Mouse (Mus musculus) 3134 (cell line): ENCODE data around the gene Xrcc4.

Experiments
- DNase-seq: peaks from one replicate; pipeline ENCODE4 v3.0.0-alpha.2; 2011; ENCODE audit warnings: low spot score; ENCODE audit not compliant: insufficient read length; ENCODE audit errors: extremely low read depth

Xrcc4 gene

GRCm38 (mm10) chr13:89968671-89969070, 120.7 kb downstream of the Xrcc4 start:
- DNase-seq: no peak

DNA sequence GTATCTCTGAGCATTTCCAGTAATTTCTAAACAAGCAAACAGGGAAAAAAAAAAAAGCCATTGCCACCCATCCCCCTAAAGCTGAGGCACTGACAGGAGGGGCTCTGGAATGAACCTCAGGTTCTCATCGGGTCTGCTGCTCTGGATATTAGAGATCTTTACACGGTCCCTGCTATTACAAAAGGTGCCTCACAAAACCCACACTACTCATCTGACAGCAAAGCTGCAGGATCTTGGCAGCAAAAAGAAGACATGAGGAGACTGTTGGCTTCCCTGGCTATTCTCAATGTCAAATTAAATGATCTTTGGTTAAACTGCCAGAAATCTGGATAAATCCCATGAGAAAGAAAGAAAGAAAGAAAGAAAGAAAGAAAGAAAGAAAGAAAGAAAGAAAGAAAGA, 145.1 kb downstream of the Xrcc4 start:
- DNase-seq: no peak

DNA sequence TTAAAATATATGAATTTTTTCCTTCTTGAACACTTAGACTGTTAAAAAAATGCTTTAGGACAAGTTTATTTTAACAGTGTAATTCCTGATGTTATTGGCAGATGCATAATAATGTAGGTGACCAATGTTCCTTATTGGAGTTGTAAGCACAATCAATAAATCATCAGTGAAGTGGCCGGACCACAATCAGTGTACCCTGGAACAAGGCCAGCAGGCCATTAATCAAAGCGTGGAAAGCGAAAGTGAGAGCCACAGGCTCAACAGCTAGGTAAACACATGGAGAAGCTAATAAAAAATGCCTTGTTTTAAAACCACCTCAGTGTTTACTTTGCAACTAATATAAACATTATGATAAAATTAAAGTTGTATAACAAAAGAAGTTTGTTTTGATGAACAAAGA, 159.9 kb downstream of the Xrcc4 start:
- peak; percentile 4 for DNase-seq

DNA sequence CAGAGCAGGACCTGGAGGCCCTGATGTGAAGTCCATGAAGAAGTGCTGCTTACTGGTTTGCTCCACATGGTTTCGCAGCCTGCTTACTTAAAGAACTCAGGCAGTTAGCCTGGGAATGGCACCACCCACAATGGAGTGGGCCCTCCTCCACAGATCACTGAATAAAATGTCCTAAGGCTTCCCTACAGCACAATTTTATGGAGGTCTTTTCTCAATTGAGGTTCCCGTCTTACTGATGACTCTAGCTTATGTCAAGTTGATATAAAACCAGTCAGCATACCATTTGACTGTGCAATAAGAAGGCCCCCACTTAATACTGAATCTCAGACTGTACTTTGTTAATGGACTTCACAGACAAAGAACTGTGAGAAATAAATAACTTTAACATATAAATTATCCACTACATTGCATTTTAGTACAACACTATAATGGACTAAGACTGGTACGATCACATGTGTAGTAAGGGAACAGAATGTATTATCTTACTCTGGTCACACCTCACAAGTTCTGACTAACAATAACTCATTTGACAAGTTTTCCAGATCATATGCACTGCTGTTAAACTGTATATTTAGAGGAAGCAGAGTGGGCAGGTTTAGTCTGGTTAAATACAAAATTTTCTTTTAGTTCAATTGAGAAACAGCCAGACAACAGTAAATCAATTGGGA, 170.5 kb downstream of the Xrcc4 start:
- no peak for DNase-seq

- no peak for DNase-seq
Observed at GRCm38 (mm10) chr13:89914332-89914731, 175.1 kb downstream of the Xrcc4 start.

DNA sequence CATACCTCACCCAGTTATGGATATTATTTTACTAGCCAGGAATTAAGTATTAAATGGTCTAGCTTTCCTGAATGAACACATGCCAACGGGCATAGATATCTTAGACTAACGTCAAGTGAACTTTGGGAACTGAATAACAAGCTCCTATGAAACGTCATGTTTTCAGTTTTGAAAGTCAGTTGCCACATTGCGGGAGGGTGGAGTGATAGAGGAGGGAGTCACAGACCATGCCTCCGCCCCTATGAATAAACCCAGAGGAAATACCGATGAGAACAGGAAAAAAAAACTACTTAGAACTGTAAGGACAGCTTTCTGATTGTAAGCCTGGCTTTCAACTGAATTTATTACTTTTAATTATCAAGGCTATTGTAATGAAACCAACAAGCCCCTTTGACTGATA, 175.5 kb downstream of the Xrcc4 start:
- DNase-seq: no peak

- no peak for DNase-seq
Observed at GRCm38 (mm10) chr13:89906120-89906519, 183.3 kb downstream of the Xrcc4 start.

DNA sequence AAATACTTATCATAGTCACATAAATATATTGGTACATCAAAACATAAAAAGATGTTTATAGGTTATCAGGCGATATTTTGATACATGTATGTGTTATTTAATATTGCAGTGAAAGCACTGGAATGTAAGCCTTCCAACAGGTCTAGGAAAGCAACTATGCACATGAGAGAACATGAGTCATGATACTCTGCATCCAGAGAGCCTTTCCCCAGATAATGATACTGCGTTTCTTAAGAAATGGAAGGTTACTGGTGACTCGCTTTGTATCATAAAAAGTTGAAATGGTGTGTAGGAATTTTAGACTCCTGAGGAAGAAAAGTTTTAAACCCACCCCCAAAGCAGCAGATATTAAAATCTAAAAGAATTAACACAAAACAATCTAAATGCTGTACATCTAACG, 190.3 kb downstream of the Xrcc4 start:
- DNase-seq: no peak

DNA sequence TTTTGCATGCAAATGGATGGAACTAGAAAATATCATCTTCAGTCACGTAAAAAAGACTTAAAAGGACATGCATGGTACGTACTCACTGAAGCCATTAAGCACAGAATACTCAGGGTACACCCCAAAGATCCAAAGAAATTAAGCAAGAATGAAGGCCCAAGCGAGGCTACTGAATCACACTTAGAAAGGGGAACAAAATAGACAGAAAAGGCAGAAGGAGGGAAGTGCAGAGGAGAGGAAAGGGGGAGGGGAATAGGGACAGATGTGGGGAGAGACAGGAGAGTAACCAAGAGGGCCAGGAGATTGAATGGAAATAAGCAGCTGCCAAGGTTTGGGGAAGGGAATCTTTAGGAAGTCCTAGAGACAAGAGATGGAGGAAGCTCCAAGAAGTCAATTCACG, 197.3 kb downstream of the Xrcc4 start:
- DNase-seq: no peak

DNA sequence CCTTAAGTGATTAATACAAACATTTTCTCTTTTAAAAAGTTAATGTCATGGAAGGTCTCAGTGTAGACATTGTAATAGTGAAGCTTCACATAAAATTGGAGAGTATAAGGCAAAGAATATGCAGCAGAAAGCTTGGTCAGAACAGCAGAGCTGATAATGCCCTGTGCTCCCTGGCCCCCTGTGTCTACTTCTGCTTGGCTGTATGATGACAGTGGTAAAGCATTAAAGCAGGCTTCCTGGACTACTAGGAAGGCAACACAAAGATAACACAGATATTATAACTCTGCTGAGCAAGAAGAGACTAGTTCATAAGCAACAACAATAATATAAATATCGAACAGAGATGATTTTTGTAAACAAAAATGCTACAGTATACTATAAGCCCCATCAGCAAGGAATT, 199.2 kb downstream of the Xrcc4 start:
- DNase-seq: no peak

GRCm38 (mm10) chr13:89889074-89889473, 200.3 kb downstream of the Xrcc4 start:
- DNase-seq: peak; percentile 59

- no peak for DNase-seq
Observed at GRCm38 (mm10) chr13:89883523-89883922, 205.9 kb downstream of the Xrcc4 start.

GRCm38 (mm10) chr13:89881281-89881680, 208.1 kb downstream of the Xrcc4 start:
- no peak for DNase-seq

DNA sequence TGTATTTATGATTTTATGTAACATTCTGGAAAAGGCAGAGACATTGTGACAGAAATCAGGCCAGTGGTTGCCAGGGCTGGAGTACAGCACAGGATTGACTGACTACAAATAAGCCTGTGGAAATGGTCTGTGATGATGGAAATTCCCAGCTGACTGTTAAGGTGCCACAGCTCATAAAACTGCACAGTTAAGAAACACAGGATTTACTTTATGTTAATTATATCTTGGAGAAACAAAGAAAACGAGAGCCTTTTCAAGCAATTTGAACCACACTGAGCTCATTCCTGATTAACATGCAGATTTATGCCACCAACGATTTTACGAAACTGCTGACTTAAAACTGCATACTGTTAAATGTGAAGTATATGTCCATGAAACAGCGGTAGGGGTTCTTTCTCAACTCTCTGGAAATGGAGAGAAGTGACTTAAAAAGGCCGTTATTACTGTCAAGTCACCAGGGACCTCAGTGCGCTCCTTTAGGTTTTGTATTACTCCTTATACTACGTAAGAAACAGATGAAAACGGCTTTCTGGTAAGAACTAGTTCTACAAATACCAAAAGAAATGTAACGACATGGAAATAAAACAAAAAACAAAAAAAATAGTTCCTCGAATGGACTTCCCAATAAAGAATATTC, 210.5 kb downstream of the Xrcc4 start:
- no peak for DNase-seq

DNA sequence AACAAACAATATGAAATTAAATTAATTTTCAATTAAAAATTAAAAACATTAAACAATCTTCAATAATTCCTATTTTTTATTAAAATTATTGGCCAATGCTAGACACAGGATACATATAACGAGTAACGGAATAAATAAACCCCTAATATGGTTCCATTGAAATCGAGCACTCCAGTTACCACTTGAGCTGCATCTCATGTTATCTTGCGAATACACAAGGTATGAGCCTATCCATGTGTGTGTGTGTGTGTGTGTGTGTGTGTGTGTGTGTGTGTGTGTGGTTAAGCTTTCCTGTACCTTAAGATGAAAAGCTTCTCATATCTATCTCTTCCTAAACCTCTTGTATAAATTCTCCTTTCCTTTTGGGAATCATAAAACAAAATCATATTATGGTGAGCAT, 213.9 kb downstream of the Xrcc4 start:
- no peak for DNase-seq

DNA sequence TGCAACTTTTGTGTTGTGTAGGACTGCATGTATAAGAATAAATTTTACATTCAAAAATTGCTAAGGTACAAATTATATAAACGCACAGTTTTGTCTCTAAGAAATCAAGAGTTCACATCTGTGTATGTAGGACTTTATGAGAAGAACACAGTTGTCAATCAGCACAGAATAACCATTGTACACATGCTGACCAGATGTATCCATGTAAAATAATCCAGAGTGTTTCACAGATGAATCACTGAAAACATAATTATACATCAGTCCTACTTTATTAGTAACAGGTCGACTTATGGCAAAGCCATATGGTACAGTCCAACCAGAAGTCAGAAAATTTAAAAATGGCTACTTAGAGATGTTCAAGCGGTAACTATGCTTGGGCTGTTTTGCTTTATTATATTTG, 216.7 kb downstream of the Xrcc4 start:
- no peak for DNase-seq

- DNase-seq: no peak
Observed at GRCm38 (mm10) chr13:89854139-89854538, 235.3 kb downstream of the Xrcc4 start.

GRCm38 (mm10) chr13:89850746-89851145, 238.7 kb downstream of the Xrcc4 start:
- DNase-seq: no peak

DNA sequence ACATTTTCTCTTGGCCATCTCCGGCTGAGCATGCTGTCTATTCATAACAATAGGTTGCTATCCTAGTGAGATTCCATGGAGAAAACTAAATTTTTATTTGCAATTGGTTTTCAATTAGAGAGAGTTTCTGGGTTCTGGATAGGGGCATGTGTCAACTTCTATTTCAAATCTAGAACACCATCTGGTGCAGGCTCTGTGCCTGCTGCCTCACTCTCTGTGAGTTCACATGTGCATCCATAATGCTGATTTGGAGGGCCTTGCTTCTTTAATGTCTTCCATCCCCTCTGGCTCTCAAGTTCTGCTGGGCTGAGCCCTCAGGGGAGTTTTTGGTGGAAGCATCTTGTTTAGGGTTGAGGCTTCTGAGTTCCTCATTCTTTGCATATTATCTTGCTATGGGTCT, 239.5 kb downstream of the Xrcc4 start:
- DNase-seq: no peak

DNA sequence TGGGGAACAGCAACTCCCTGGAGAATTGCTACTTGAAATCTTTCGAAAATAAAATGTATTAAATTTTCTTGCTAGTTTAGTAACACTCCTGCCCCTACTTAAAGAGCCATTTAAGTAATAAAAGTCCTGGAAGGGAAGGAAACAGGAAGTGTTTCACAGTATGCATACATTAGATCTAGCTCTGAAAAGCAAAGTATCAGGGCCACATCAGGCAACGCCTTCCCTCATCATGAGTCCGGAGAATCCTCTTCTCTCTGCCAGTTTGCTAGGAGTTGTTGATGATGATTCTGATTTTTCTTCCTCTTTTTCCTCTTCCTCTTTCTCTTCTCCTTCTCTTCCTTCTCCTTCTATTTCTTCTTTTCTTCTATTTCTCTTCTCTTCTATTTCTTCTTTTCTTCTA, 250.8 kb downstream of the Xrcc4 start:
- no peak for DNase-seq

DNA sequence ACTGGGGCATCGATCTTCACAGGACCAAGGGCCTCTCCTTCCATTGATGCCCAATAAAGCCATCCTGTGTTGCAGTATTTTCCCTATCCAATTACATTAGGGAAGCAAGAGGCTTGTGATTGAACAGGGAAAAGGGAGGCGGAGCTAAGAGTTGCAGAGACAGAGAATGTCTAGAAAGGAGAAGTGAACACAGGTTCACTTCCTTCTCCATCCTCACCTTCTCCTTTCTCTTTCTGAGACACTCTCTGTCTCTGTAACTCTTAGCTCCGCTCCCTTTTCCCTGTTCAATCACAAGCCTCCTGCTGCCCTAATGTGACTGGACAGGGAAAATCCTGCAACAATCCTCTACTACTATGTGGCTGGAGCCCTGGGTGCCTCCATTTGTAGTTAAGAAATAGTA, 254.9 kb downstream of the Xrcc4 start:
- DNase-seq: no peak

GRCm38 (mm10) chr13:89833053-89833670, 256.2 kb downstream of the Xrcc4 start:
- no peak for DNase-seq
